Mouse (Mus musculus) myocyte (in vitro differentiated cells): ENCODE results near the gene Gapdh.

ENCODE experiments used
- CEBPB ChIP-seq: IDR thresholded peaks from 2 replicates; pipeline ENCODE4 v1.6.1; 2011; ENCODE audit warnings: mild to moderate bottlenecking, moderate library complexity; ENCODE audit not compliant: poor library complexity, insufficient read depth, severe bottlenecking
- E2F4 ChIP-seq: IDR thresholded peaks from one replicate; pipeline ENCODE4 v1.6.1; 2011; ENCODE audit warnings: mild to moderate bottlenecking, control low read depth, moderate library complexity; ENCODE audit not compliant: insufficient read depth
- MAX ChIP-seq: IDR thresholded peaks from one replicate; pipeline ENCODE4 v1.6.1; 2011; ENCODE audit warnings: low read depth, mild to moderate bottlenecking, control low read depth
- MYOG ChIP-seq, 3 experiments: IDR thresholded peaks; one replicate each; pipeline ENCODE4 v1.6.1; 2011; ENCODE audit warnings: control low read depth in 2 of 3, low read depth in 2 of 3, mild to moderate bottlenecking in 2 of 3; ENCODE audit not compliant: insufficient read length in 2 of 3, control insufficient read depth in 1 of 3, insufficient read depth in 1 of 3
- POLR2A ChIP-seq: IDR thresholded peaks from one replicate; pipeline ENCODE4 v1.6.1; 2011; ENCODE audit warnings: low read depth, mild to moderate bottlenecking, control low read depth, moderate library complexity; ENCODE audit not compliant: insufficient read length
- POLR2AphosphoS2 ChIP-seq: IDR thresholded peaks from one replicate; pipeline ENCODE4 v1.6.1; 2011; ENCODE audit warnings: low read depth, control low read depth; ENCODE audit not compliant: insufficient read length
- SRF ChIP-seq: IDR thresholded peaks from one replicate; pipeline ENCODE4 v1.6.1; 2011; ENCODE audit warnings: low read depth; ENCODE audit not compliant: control insufficient read depth, insufficient read length
- TCF12 ChIP-seq: IDR thresholded peaks from one replicate; pipeline ENCODE4 v1.6.1; 2011; ENCODE audit warnings: mild to moderate bottlenecking, control low read depth; ENCODE audit not compliant: poor library complexity, insufficient read depth, severe bottlenecking
- TCF3 ChIP-seq: IDR thresholded peaks from one replicate; pipeline ENCODE4 v1.6.1; 2011; ENCODE audit warnings: low read depth, control low read depth; ENCODE audit not compliant: insufficient read length
- USF1 ChIP-seq: IDR thresholded peaks from one replicate; pipeline ENCODE4 v1.6.1; 2011; ENCODE audit warnings: low read depth, mild to moderate bottlenecking, control low read depth, moderate library complexity

DNA sequence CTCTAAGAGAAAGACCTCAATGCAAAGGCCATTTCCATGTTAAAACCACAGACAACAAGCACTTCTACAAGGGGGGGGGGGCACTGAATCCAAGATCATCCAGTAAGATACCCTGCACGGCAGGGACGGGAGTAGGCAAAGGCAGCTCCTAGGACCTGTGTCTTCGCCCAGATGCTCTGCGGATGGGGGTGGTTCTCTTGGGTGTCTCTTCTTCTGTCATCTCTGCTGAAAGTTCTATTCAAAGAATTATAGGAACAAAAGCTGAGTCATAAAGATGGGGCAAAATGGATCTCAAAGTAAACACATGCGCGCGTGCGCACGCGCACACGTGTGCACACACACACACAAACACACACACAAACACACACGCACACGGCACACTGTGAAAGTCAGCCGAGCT, 1.8 kb upstream of the Gapdh start:
- no peak for TF ChIP-seq MAX
- no peak for TF ChIP-seq E2F4
- TF ChIP-seq POLR2A = no peak
- TF ChIP-seq POLR2AphosphoS2 = peak; percentile 5
- TF ChIP-seq USF1 = no peak
- TF ChIP-seq TCF12 = no peak
- no peak for TF ChIP-seq CEBPB
- no peak for TF ChIP-seq TCF3
- no peak for TF ChIP-seq SRF
- no peak for TF ChIP-seq MYOG (IDR thresholded peaks at IDR 0.05; ENCODE audit: control insufficient read depth in 1 of 3, insufficient read depth in 1 of 3, insufficient read length in 2 of 3, low read depth in 2 of 3)
